Mouse (Mus musculus): ENCODE data around the gene Synpo2.
A peak's percentile ranks its signal among the peaks of the same experiment; 100 is the strongest.
"Not testable (repeated sequence)": the region's sequence is repeated elsewhere in the genome, so short reads cannot be mapped to it uniquely, and the experiment has no call there.

Gene Synpo2

GRCm38 (mm10) chr3:123131151-123131756, 104.7 kb downstream of the Synpo2 start:
- DNase-seq (ENCODE audit: low read depth, low spot score) = no peak

GRCm38 (mm10) chr3:123130314-123131150, 105.4 kb downstream of the Synpo2 start:
- no peak for DNase-seq (ENCODE audit: low read depth, low spot score)

DNA sequence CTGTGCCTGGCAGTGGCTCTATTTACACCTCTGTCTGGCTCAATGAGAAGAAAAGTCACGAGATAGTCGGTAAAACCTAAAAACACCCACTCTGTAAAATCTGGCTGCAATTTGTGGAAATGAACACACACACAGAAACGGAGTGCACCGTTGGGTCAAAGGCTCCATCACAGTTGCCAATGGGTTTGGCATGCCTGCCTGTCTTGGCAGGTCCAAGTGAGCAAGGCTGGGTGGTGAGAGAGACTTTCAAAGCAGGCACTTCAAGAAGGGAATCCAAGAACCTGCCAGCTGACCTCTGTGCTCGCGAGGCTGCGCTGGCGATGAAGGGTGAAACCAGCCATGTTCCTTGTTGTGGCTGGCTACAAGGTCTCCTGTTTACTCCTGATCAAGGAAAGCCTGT, 107.2 kb downstream of the Synpo2 start:
- no peak for DNase-seq (ENCODE audit: low read depth, low spot score)

GRCm38 (mm10) chr3:123128091-123128490, 107.9 kb downstream of the Synpo2 start:
- no peak for DNase-seq (ENCODE audit: low read depth, low spot score)

- DNase-seq (ENCODE audit: low read depth, low spot score) = not testable (repeated sequence)
Measured at GRCm38 (mm10) chr3:123126741-123127140, 109.2 kb downstream of the Synpo2 start.

DNA sequence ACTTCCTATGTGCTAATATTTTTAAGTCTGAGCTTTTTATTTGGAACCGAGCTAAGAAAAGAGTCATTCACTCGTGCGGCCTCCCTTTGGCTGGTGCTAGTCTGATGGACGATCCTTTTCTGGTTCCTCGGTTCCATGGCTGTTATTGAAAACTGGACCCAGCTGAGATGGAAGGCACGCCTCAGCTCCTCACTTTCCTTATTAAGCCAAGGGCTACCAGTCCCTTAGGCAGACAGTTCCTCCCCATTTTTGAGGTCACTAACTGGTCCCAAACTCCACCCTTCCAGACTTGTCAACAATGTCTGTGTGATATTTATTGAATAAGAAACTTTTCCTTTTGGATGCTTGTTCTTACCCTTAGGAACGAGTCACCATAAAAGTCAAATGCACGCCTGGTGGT, 112.1 kb downstream of the Synpo2 start:
- no peak for DNase-seq (ENCODE audit: low read depth, low spot score)

DNA sequence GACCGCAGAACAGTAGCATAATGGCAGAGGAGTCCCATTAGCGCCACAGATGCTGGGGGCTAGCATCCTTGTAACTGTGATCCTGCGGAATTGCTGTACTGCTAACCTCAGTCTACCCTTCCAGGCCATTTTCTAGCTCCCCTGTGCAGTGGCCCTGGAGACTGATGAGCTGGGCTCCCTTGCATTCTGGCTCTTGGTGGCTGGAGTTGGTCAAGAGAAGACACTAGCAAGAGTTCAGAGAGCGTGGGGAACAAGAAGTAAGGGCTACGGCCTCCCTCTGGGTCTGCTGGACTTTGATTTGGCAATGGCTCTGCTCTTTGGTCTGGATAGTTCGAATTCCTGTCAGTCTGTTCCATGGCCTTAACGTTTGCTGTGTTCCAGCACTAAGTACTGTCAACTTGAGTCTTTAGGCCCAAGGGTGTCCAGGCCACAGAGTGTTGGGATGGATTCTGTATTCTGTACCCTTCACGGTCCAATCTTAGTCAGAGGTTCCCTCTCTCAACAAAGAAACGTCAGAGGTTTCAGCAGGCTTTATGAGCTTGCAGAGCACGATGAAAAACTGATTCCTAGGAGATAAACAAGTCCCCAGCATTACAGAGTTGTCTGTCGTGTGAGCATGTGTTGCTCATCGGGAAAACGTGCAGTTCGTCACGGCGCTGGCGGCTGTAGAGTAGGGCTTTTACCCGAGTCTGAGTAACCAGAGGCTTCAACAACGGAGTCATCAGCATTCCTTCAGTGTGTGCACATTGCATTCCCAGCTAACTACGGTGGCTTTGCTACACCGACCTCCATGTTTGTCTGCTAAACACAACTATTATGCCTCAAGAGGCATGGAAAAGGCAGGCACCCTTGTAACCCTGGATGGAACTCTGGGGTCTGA, 113.6 kb downstream of the Synpo2 start:
- DNase-seq (ENCODE audit: low read depth, low spot score) = no peak

GRCm38 (mm10) chr3:123116903-123117302, 119.0 kb downstream of the Synpo2 start:
- no peak for DNase-seq (ENCODE audit: low read depth, low spot score)

DNA sequence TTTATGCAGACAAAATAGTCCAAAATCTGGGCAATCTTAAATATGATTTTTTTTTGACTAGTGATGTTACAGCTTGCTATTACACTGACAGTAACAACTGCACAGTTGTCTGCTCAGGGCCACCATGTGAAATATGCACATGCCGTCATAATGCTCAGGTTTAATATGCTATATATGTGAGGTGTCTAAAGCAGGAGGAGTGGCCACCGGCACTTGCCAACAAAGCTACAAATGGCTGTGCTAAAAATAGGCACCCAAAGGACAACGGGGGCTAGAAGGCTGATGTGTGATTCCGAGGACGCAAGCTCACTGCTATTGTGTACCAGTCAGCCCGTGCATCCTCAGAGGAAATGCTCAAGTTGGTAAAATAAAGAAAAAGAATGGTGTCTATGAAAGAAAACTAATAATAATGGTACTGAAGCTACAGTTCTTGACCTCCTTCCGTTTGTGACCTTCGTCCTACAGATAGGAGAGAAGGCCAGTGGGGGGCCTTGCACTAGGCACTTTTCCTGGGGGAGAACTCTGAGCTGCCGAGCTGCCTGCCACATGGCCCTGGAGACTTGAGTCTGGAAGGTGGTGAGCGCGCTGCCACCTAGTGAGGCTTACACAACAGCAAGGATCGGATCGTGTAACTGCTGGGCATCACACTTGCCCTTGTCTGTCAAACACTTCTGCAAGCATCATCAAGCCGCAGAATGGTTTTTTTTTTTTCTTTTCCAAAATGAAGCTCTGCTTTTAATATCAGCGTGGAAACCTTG, 120.0 kb downstream of the Synpo2 start:
- DNase-seq (ENCODE audit: low read depth, low spot score) = peak; percentile 54

- no peak for DNase-seq (ENCODE audit: low read depth, low spot score)
Measured at GRCm38 (mm10) chr3:123114001-123114635, 121.8 kb downstream of the Synpo2 start.

- DNase-seq (ENCODE audit: low read depth, low spot score) = no peak
Measured at GRCm38 (mm10) chr3:123112781-123113180, 123.2 kb downstream of the Synpo2 start.

DNA sequence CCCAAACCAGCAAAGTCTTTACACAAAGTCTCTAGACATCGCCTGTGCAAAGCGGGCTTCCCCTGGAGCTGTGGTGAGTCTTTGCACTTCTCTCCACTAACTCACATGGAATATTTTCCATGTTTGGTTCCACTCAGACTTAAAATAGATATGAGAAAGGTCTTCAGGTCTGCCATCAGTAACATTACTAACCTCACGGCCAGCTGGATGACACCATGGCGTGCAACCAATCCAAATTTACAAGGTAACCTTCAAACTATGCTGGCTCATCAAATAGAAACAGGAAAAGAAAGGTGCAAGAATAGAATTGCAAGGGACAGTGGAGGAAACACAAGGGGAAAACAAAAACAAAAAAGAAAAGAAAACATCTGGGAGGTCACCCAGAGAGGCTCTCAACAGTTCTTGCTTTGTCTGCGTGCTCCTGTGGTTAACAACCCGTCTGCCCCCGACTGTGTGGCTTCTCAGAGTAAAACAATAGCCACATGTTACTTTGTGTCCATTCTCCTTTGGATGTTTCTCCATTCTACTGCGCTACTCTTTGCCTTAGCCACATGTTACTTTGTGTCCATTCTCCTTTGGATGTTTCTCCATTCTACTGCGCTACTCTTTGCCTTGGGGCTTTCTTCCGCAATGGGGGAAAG, 124.8 kb downstream of the Synpo2 start:
- no peak for DNase-seq (ENCODE audit: low read depth, low spot score)

GRCm38 (mm10) chr3:123107830-123108549, 128.0 kb downstream of the Synpo2 start:
- peak; percentile 5 for DNase-seq (ENCODE audit: low read depth, low spot score)

- DNase-seq (ENCODE audit: low read depth, low spot score) = no peak
Measured at GRCm38 (mm10) chr3:123104325-123104724, 131.6 kb downstream of the Synpo2 start.

DNA sequence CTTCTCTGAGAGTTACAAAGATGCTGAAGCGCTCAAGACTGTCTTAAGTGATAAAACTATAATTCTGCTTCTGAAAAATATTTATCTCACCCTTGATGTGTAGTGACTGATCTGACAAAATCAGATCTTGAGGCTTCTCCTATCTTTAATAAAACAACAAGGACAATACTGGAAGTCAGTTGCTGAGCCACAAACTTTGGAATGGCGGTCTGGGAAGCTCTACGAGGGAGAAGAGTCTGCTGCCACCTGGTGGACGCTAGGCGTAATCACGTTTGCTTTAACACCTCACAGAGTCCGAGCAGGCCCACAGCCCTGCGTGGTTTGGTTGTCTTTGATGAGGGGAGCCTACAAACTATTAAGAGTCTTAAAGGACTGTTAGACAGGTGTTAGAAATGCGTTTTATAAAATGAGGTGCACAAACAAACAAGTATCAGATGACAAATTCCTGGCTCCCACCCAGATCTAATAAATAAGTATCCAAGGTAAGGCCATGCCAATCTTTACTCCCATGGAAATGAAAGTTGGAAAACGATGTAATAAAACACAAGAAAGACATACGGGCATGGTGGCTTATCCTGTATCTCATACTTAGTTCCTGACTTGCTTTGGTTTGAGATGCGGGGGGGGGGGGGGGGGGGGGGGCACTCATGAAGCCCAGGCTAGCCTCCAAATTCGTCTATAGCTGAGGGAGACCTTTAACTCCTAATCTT, 132.6 kb downstream of the Synpo2 start:
- DNase-seq (ENCODE audit: low read depth, low spot score) = peak; percentile 63

DNA sequence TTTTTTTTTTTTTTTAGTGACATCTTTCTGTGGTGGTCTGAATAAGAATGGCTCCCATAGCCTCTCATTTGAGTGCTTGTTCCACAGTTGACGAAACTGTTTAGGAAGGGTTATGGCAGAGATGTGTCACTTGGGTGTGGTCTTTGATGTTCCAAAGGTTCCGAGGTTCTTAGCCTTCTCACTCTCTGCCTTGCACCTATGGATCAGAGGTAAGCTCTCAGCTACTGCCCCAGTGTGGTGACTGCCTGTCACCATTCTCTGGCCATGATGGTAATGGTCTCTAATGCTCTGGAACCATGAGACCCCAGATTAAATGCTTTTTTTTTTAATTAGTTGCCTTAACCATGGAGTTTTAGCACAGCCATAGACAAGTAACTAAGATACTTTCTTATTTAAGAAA, 134.2 kb downstream of the Synpo2 start:
- DNase-seq (ENCODE audit: low read depth, low spot score) = no peak

- no peak for DNase-seq (ENCODE audit: low read depth, low spot score)
Measured at GRCm38 (mm10) chr3:123095111-123095510, 140.8 kb downstream of the Synpo2 start.

GRCm38 (mm10) chr3:123093640-123094361, 142.1 kb downstream of the Synpo2 start:
- no peak for DNase-seq (ENCODE audit: low read depth, low spot score)
